Mouse (Mus musculus): ENCODE measurements around the gene Zfp667.

DNA sequence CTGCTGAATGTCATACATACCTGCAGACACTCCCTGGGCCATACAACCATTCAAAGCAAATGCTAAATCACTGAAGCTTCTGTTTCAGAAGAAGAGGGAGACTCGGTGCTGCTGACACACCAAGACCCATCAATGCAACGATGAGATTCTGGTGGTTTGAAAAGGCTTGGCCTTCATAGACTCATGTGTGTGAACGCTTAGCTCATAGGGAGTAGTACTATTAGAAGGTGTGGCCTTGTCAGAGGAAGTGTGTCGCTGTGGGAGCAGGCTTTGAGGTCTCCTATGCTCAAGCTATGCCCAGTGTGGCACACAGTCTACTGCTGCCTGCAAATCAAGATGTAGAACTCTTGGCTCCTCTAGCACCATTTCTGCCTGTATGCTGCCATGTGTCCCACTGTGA is 29.0 kb upstream of the Zfp667 start:
- no peak for TF ChIP-seq ZC3H11A (IDR thresholded peaks at IDR 0.05; ENCODE audit: borderline replicate concordance, low read depth, low read length)
- TF ChIP-seq CHD2 (IDR thresholded peaks at IDR 0.05; ENCODE audit: low read depth, low read length) = no peak

Measured in ES-E14 (cell line).